Mouse (Mus musculus) kidney, adult 2 months (tissue): ENCODE results near the gene Tmem253. TPM values are rescaled to one million over a fixed set of nuclear protein-coding genes. Genes with fewer than 3 reads are reported as not detected.
"Not testable (repeated sequence)": the region's sequence is repeated elsewhere in the genome, so short reads cannot be mapped to it uniquely, and the experiment has no call there.

ENCODE experiments used
- DNase-seq: peaks from one replicate; pipeline ENCODE4 v3.0.0; 2021
- H3K27ac ChIP-seq: fragments of 200-500 bp; 2 replicates; pipeline ENCODE4 v1.5.1; 2012; ENCODE audit warnings: low read depth, low read length, control low read depth, inconsistent platforms; ENCODE audit not compliant: insufficient read depth
- H3K27me3 ChIP-seq: fragments of 200-500 bp; replicated peaks from 2 replicates; pipeline ENCODE4 v1.6.1; 2012; ENCODE audit warnings: mild to moderate bottlenecking, moderate library complexity, low read length, inconsistent platforms; ENCODE audit not compliant: control insufficient read depth, insufficient read depth
- H3K36me3 ChIP-seq: fragments of 200-500 bp; 2 replicates; pipeline ENCODE4 v1.6.1; 2012; ENCODE audit warnings: mild to moderate bottlenecking, moderate library complexity, low read length, inconsistent platforms; ENCODE audit not compliant: control insufficient read depth, insufficient read depth
- H3K4me1 ChIP-seq: fragments of 200-500 bp; 2 replicates; pipeline ENCODE4 v1.6.1; 2011; ENCODE audit warnings: low read length; ENCODE audit not compliant: control insufficient read depth, insufficient read depth
- H3K4me3 ChIP-seq: fragments of 200-500 bp; 2 replicates; pipeline ENCODE4 v1.5.1; 2011; ENCODE audit warnings: mild to moderate bottlenecking, low read depth, low read length, control low read depth; ENCODE audit not compliant: insufficient read depth
- CTCF ChIP-seq: fragments of 200-500 bp; conservative IDR thresholded peaks from 2 replicates; pipeline ENCODE4 v1.5.1; 2011; ENCODE audit warnings: low read depth, mild to moderate bottlenecking, control low read depth, low read length, moderate library complexity, mixed read lengths; ENCODE audit not compliant: insufficient read depth, insufficient read length
- POLR2A ChIP-seq: fragments of 200-500 bp; IDR thresholded peaks from one replicate; pipeline ENCODE4 v1.6.1; 2011; ENCODE audit warnings: low read depth, low read length, control low read depth
- WGBS: fragments of 180-500 bp; shearing (Covaris S2); methylation state at CpG from one replicate; pipeline ENCODE4 v1.1.7; 2018; 5-methylcytosine and 5-hydroxymethylcytosine counted together
- polyA plus RNA-seq: library from polyadenylated mRNA; depleted of rRNA; stranded (reverse); fragments of >200 nt; gene quantifications from 2 replicates; pipeline ENCODE4 v1.2.3, GENCODE M21; 2012

Gene Tmem253
- polyA plus RNA-seq, 1 experiment, result 2.5 TPM

DNA sequence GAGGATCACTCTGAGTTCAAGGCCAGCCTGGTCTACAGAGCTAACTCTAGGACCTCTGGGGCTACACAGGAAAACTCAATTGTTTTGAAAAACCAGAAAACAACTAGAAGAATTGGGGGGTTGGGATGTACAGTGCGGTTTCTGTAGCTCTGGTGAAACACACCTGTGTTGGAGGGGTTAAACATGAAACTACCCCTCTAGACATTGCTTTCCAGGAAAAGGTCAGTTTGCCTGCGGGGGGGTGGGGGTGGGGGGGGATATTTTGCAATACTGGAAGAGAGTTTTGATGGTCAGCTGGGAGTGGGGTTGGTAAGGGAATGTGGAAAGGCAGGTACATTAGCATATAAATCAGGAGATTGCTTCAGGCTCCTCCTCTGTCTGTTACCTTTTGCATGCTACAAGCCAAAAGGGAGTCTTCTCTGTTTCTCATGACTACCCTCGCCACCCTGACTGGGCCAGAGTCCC is 6.8 kb downstream of the Tmem253 start:
- no peak for TF ChIP-seq CTCF
- TF ChIP-seq POLR2A, result no peak
- Histone ChIP-seq H3K4me3 (no peak overlapping the region), H3K4me1 (peaks cover 21% of the 10 kb centered on the region; the same call in 1 of the 2 replicates)

DNA sequence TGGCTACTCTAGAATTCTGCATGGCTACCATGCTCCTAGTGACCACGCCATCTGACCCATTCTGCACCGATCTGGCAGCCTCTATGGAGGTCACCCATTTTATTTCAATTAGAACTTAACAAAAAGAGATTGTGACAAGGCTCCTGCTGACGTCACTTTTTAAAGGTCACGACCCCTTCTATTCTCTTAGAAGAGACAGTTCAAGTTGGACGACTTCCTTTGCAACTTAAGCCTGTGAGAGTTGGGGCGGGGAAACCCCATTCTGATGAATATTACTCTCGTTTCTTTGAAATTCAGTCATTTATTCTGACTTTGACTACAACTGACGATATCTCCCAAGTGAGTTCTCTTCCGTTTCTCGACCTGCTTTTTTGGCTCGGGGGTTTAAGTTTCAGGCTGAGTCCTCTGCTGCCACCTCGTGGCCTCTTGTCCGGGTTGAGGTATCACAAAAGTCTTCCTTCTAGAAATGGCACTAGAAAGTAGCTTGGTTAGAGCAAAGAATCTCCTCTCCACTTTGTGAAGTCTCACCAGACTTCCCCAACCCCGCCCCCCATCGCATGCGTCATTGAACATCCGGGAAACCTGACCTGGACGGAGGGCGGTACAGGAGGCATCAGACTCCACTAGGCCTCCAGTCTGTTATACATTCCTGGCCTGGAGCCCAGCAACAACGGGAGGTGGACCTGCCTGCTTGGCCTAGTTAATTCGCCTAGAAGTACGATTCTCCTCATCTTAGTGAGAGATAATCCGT is 7.4 kb downstream of the Tmem253 start:
- no peaks in the 10 kb centered on the region for H3K27me3 ChIP-seq
- H3K27ac ChIP-seq, result peak overlapping the region; percentile 71
- peak overlapping the region; percentile 37 for H3K4me3 ChIP-seq
- WGBS, result 3% methylated on average over 23 of the region's 23 CpGs
- TF ChIP-seq CTCF (peak; percentile 71), POLR2A (no peak)
- H3K36me3 ChIP-seq, result no peaks in the 10 kb centered on the region
- H3K4me1 ChIP-seq, result peaks cover 21% of the 10 kb centered on the region; the same call in 1 of the 2 replicates
- DNase-seq, result peak; percentile 96

More for the DNA sequence above, 6.8 kb downstream of the Tmem253 start:
- no peaks in the 10 kb centered on the region for H3K27me3 ChIP-seq
- peak overlapping the region; percentile 71 for H3K27ac ChIP-seq
- DNase-seq, result no peak
- H3K36me3 ChIP-seq, result no peaks in the 10 kb centered on the region
- WGBS, result 55% methylated on average over 3 of the region's 3 CpGs

DNA sequence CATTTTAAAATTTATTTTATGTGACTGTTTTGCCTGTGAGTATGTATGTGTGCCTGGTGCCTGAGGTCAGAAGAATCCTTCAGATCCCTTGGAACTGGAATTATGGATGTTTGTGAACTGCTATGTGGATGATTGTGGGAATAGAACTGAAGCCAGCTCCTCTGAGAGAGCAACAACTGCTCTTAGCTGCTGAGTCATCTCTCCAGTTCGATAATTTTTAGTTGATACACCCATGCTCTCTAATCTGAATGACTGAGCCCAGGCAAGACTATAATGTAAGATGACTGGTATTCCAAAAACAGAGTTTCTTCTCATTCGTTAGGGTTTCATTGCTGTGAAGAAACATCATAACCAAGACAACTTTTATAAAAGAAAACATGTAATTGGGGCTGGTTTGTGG is 8.7 kb downstream of the Tmem253 start:
- no peak overlapping the region for H3K27ac ChIP-seq
- H3K4me1 ChIP-seq, result peaks cover 13% of the 10 kb centered on the region; the same call in 1 of the 2 replicates
- WGBS, result 80% methylated on average over 2 of the region's 2 CpGs
- no peaks in the 10 kb centered on the region for H3K27me3 ChIP-seq
- no peaks in the 10 kb centered on the region for H3K36me3 ChIP-seq
- no peak overlapping the region for H3K4me3 ChIP-seq
- TF ChIP-seq CTCF, result no peak
- TF ChIP-seq POLR2A, result no peak
- no peak for DNase-seq

DNA sequence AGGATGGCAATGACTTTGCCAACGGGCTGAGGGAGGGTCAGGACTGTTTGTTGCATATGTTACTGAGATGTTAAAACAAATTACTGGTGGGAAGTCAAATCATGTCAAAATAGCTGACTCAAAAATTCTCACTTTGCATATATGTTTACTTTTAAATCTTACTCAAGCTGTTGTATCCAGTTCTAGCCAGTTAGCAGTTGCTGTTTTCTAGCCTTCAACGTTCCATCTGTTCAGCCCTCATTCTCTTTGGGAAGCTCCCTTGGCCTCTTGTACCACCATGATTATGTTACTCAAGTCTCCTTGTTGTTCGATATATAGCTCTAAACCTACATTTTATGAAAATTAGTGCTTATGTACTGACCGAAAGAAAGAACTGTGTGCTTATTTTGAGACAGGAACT is 10.9 kb downstream of the Tmem253 start:
- TF ChIP-seq POLR2A, result no peak
- no peak for TF ChIP-seq CTCF
- Histone ChIP-seq H3K4me1 (peaks cover 9% of the 10 kb centered on the region; the same call in 1 of the 2 replicates), H3K27me3 (no peaks in the 10 kb centered on the region), H3K4me3 (no peak overlapping the region), H3K27ac (no peak overlapping the region), H3K36me3 (no peaks in the 10 kb centered on the region)
- 79% methylated on average over 4 of the region's 4 CpGs for WGBS
- no peak for DNase-seq

DNA sequence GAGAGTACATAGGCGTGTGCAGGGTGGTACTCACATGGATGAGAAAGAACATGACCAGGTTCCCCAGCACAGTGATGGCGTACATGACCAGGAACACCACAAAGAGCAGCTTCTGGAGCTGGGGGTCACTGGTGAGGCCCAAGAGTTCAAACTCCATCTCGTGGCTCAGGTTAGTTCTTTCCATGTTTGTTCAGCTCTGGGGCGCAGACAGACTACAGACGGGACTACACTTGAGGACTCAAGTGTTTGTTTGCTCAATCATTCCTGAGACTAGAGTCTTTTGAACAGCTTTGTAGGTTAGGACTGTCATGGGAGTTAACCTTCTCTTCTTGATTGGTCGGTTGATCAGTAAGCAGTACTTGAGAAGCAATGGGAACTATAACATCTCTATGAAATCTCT is 20.5 kb downstream of the Tmem253 start:
- Histone ChIP-seq H3K4me1 (no peaks in the 10 kb centered on the region), H3K27ac (no peak overlapping the region), H3K27me3 (no peaks in the 10 kb centered on the region; the same call in 1 of the 2 replicates), H3K4me3 (no peak overlapping the region), H3K36me3 (no peaks in the 10 kb centered on the region)
- DNase-seq, result no peak
- whole genome bisulfite sequencing, result 90% methylated on average over 6 of the region's 6 CpGs
- no peak for TF ChIP-seq CTCF
- TF ChIP-seq POLR2A, result no peak

DNA sequence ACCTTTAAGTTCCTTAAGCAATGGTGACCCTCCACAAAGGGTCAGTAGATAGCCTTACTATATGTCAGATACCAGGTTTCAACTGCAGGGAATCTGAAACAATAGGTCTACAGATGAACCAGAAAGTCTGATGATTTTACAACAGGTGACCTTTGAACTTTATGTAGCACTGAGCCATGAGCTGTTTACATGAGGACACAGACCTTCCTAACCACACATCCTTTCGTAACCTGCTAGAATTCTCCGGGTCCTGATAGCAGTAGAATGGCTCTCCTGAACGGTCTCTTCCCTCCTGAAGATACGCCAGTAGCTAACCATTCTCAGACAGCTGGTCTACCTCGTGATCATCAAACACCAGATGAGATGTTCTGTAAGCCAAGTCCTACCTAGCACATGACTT is 23.9 kb downstream of the Tmem253 start:
- no peak for DNase-seq
- no peak overlapping the region for H3K27ac ChIP-seq
- TF ChIP-seq CTCF (no peak), POLR2A (no peak)

DNA sequence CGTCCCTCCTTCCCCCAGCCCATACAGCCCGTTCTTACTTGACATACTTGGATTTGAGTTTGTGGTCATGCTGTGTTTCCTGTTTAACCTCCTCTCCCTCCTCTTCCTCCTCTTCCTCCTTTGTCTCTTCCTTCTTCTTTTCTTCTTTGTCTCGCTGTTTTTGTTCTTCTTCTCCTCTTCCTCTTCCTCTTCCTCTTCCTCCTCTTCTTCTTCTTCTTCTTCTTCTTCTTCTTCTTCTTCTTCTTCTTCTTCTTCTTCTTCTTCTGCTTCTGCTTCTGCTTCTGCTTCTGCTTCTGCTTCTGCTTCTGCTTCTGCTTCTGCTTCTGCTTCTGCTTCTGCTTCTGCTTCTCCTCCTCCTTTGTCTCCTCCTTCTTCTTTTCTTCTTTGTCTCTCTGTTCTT is 26.9 kb downstream of the Tmem253 start, which contains the start of gene Olfr221:
Gene Olfr221, minus strand, starts transcription at position 101 of the 400 bp plus-strand sequence.
- not testable (repeated sequence) for H3K4me3 ChIP-seq, H3K27ac ChIP-seq

More for the DNA sequence above, 23.9 kb downstream of the Tmem253 start:
- no peaks in the 10 kb centered on the region; the same call in 1 of the 2 replicates for H3K27me3 ChIP-seq
- H3K4me3 ChIP-seq, result no peak overlapping the region
- H3K36me3 ChIP-seq, result no peaks in the 10 kb centered on the region
- WGBS, result 89% methylated on average over 5 of the region's 5 CpGs
- no peaks in the 10 kb centered on the region for H3K4me1 ChIP-seq

More for the DNA sequence above, 26.9 kb downstream of the Tmem253 start, which contains the start of gene Olfr221:
- DNase-seq, H3K36me3 ChIP-seq, H3K27me3 ChIP-seq, H3K4me1 ChIP-seq: not testable (repeated sequence)
- WGBS, result 58% methylated on average over 3 of the region's 3 CpGs
